Mouse (Mus musculus) liver, adult 2 months (tissue): Measurements from ENCODE around the gene Cdhr4.

Experiments
- CTCF ChIP-seq: fragments of 200-500 bp; IDR thresholded peaks from 2 replicates; pipeline ENCODE4 v1.5.1; 2011; ENCODE audit warnings: low read depth, low read length, control low read depth
- POLR2A ChIP-seq: fragments of 200-500 bp; IDR thresholded peaks from 2 replicates; pipeline ENCODE4 v1.6.1; 2011; ENCODE audit warnings: low read length, control low read depth; ENCODE audit not compliant: insufficient read depth; ENCODE audit errors: extremely low read depth

DNA sequence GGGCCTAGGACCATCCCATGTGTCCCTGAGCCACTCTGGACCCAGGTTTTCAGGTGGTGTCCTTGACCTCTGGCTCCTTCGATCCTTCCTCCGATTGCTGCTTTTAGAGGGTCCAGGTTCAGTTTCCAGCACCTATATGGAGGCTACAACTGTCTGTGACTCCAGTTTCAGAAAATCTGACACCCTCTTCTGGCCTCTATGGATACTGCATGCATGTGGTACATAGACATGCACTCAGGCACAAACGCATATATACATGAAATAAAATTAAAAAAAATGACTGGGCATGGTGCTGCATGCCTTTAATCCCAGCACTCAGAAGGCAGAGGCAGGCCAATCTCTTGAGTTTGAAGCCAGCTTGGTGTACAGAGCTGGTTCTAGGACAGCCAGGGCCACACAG is 35.6 kb downstream of the Cdhr4 start:
- TF ChIP-seq POLR2A: no peak
- no peak for TF ChIP-seq CTCF
